Mouse (Mus musculus) hindbrain, embryonic 10.5 days (tissue): ENCODE results near the gene Zfp977. TPM values are rescaled to one million over a fixed set of nuclear protein-coding genes. Genes with fewer than 3 reads are reported as not detected.
"Not testable (repeated sequence)": the region's sequence is repeated elsewhere in the genome, so short reads cannot be mapped to it uniquely, and the experiment has no call there.

Experiments
- DNase-seq: peaks from one replicate; pipeline ENCODE4 v3.0.0-alpha.2; 2017; ENCODE audit warnings: low spot score
- H3K27ac ChIP-seq: fragments of 300-500 bp; sonication (generic); 2 replicates; pipeline ENCODE4 v1.5.1; 2016; ENCODE audit warnings: mild to moderate bottlenecking, moderate library complexity
- H3K27me3 ChIP-seq: fragments of 300-500 bp; sonication (generic); 2 replicates; pipeline ENCODE4 v1.6.1; 2016; ENCODE audit warnings: mild to moderate bottlenecking; ENCODE audit not compliant: poor library complexity, insufficient read depth, severe bottlenecking
- H3K36me3 ChIP-seq: fragments of 300-500 bp; sonication (generic); 2 replicates; pipeline ENCODE4 v1.6.1; 2016; ENCODE audit warnings: mild to moderate bottlenecking, moderate library complexity
- H3K4me1 ChIP-seq: fragments of 300-500 bp; sonication (generic); replicated peaks from 2 replicates; pipeline ENCODE4 v1.6.1; 2016; ENCODE audit warnings: mild to moderate bottlenecking
- H3K4me3 ChIP-seq: fragments of 300-500 bp; sonication (generic); 2 replicates; pipeline ENCODE4 v1.5.1; 2016; ENCODE audit warnings: mild to moderate bottlenecking, moderate library complexity
- H3K9me3 ChIP-seq: fragments of 300-500 bp; sonication (generic); 2 replicates; pipeline ENCODE4 v1.6.1; 2016; ENCODE audit warnings: mild to moderate bottlenecking, moderate library complexity
- WGBS: fragments of 180-500 bp; shearing (Covaris S2); methylation state at CpG from one replicate; pipeline ENCODE4 v1.1.7; 2016; 5-methylcytosine and 5-hydroxymethylcytosine counted together
- polyA plus RNA-seq: library from polyadenylated mRNA; unstranded; fragments of >200 nt; fragmentation: Nextera tagmentation; extraction: Ambion mirVana; gene quantifications from 2 replicates; pipeline ENCODE4 v1.2.1, GENCODE M21; 2016

Gene Zfp977
- polyA plus RNA-seq = 0.56 and 1.5 TPM in 2 replicates

GRCm38 (mm10) chr7:42592413-42592812 lies at the start of gene Zfp977:
Gene Zfp977, minus strand, starts transcription at chr7:42592547.
- H3K4me3 ChIP-seq, H3K27me3 ChIP-seq, H3K36me3 ChIP-seq, H3K27ac ChIP-seq, DNase-seq, H3K4me1 ChIP-seq: not testable (repeated sequence)
- H3K9me3 ChIP-seq = peaks cover 68% of the 10 kb centered on the region
- 91% methylated on average over 11 of the region's 11 CpGs for WGBS

- H3K9me3 ChIP-seq = peaks cover 41% of the 10 kb centered on the region
- not testable (repeated sequence) for H3K27ac ChIP-seq, H3K36me3 ChIP-seq, H3K4me1 ChIP-seq, H3K27me3 ChIP-seq, DNase-seq, H3K4me3 ChIP-seq
These were observed 38.7 kb upstream of the Zfp977 start for GRCm38 (mm10) chr7:42631031-42631430.

DNA sequence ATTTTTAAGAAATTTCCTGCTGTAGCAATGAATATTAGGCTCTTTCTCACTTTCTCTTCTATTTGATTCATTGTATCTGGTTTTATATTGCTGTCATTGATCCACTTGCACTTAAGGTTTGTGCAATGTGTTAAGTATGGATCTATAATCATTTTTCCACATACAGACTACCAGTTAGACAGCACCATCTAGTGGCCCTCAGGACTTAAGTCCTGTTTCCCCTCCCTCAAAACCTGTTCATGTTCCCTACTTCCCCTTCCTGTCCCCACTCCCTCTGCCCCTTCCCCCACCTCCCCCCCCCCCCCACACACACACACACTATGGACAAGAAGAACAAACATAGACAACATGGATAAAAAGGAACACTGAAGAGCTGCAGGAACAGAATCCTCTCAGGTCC lies 3.3 kb upstream of the Zfp977 start:
- H3K9me3 ChIP-seq = peaks cover 71% of the 10 kb centered on the region
- DNase-seq, H3K36me3 ChIP-seq, H3K27ac ChIP-seq, H3K4me3 ChIP-seq, H3K27me3 ChIP-seq, H3K4me1 ChIP-seq: not testable (repeated sequence)

- peaks cover 72% of the 10 kb centered on the region for H3K9me3 ChIP-seq
- DNase-seq, H3K36me3 ChIP-seq, H3K4me1 ChIP-seq, H3K4me3 ChIP-seq, H3K27me3 ChIP-seq, H3K27ac ChIP-seq: not testable (repeated sequence)
These were observed 1.0 kb downstream of the Zfp977 start for GRCm38 (mm10) chr7:42591311-42591710.

- WGBS = 94% methylated on average over 5 of the region's 5 CpGs
- Histone ChIP-seq H3K4me3 (no peak within 1 kb of the TSS), H3K27ac (no peak within 1 kb of the TSS), H3K9me3 (peaks cover 88% of the 10 kb centered on the region), H3K36me3 (no peaks in the 10 kb centered on the region), H3K27me3 (no peaks in the 10 kb centered on the region), H3K4me1 (no peaks in the 10 kb centered on the region)
- no peak for DNase-seq
These were observed 13.9 kb downstream of the Zfp977 start, which contains the start of gene Gm21028 for GRCm38 (mm10) chr7:42578488-42578887. Gene Gm21028, minus strand, starts transcription at chr7:42578588.

DNA sequence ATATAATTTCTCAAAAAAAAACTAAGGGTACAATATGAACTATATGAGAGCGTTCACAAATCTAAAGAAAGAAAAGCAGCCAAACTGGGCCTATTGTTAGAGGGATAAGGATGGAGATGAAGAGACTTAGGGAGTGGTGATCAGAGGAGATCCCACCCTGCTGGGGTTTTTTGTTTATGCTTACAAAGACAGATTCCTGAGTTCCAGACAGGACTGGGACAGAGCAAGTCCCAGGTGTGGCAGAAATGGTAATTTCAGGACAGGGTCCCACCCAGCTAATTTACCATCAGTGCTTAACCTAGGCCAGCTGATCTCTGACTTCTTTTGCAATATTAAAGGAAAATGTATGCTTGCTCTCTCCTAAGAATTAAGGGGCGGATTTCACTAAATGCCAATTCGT lies 40.6 kb downstream of the Zfp977 start:
- 87% methylated on average over 3 of the region's 3 CpGs for WGBS
- no peak for DNase-seq
- H3K36me3 ChIP-seq = no peaks in the 10 kb centered on the region
- no peaks in the 10 kb centered on the region for H3K4me1 ChIP-seq
- H3K27me3 ChIP-seq = no peaks in the 10 kb centered on the region
- H3K27ac ChIP-seq = no peak overlapping the region
- peaks cover 45% of the 10 kb centered on the region for H3K9me3 ChIP-seq
- no peak overlapping the region for H3K4me3 ChIP-seq

Other genes with a start within 250 kb of the Zfp977 start
- not detected in 2 replicates for gene 4933421I07Rik, start 144.4 kb downstream of the Zfp977 start, polyA plus RNA-seq
- gene Zfp141, start 86.8 kb downstream of the Zfp977 start, polyA plus RNA-seq = 11.0 and 11.5 TPM in 2 replicates
- gene Gm21028, start 14.0 kb downstream of the Zfp977 start, polyA plus RNA-seq = not detected in 2 replicates
- gene Zfp976, start 50.0 kb upstream of the Zfp977 start, polyA plus RNA-seq = 1.6 and 2.6 TPM in 2 replicates
- 4.6 and 8.5 TPM in 2 replicates for gene Zfp975, start 100.2 kb upstream of the Zfp977 start, polyA plus RNA-seq
- gene Gm17067, start 134.5 kb upstream of the Zfp977 start, polyA plus RNA-seq = not detected in 2 replicates
- not detected in 2 replicates for gene Vmn2r62, start 201.0 kb upstream of the Zfp977 start, polyA plus RNA-seq